Mouse (Mus musculus) heart, embryonic 14.5 days (tissue): ENCODE results near the gene Fntb. TPM values are rescaled to one million over a fixed set of nuclear protein-coding genes. Genes with fewer than 3 reads are reported as not detected.

Source experiments
- ATAC-seq: fragments of 200-750 bp; cut with Nextera tagmentation; 2 replicates; pipeline ENCODE4 v1.8.0; 2017; ENCODE audit warnings: low read depth, moderate TSS enrichment; ENCODE audit not compliant: insufficient number of reproducible peaks, insufficient read depth, low FRiP score
- H3K27ac ChIP-seq, 2 experiments: fragments of 200-500 bp in 1 of 2; fragments of 300-500 bp in 1 of 2; sonication (generic) in 1 of 2; replicated peaks in 1 of 2; 2 replicates each; pipeline ENCODE4 v1.5.1; 2012 to 2014; ENCODE audit warnings: low read depth in 2 of 2, low read length in 2 of 2, control low read depth in 1 of 2, mild to moderate bottlenecking in 1 of 2, mixed read lengths in 1 of 2; ENCODE audit not compliant: control insufficient read depth in 1 of 2, insufficient read depth in 1 of 2
- H3K27me3 ChIP-seq: fragments of 300-500 bp; sonication (generic); 2 replicates; pipeline ENCODE4 v1.6.1; 2014; ENCODE audit warnings: mild to moderate bottlenecking, low read length, control low read depth; ENCODE audit not compliant: control insufficient read depth, insufficient read depth
- H3K36me3 ChIP-seq: fragments of 300-500 bp; sonication (generic); 2 replicates; pipeline ENCODE4 v1.6.1; 2014; ENCODE audit warnings: mild to moderate bottlenecking, control low read depth, low read length, mixed read lengths; ENCODE audit not compliant: control insufficient read depth, insufficient read depth
- H3K4me1 ChIP-seq, 2 experiments: fragments of 200-500 bp in 1 of 2; fragments of 300-500 bp in 1 of 2; sonication (generic) in 1 of 2; 2 replicates each; pipeline ENCODE4 v1.6.1; 2012 to 2014; ENCODE audit warnings: low read length in 2 of 2, control low read depth in 1 of 2, mixed read lengths in 1 of 2; ENCODE audit not compliant: control insufficient read depth in 2 of 2, insufficient read depth in 2 of 2
- H3K4me2 ChIP-seq: fragments of 300-500 bp; sonication (generic); 2 replicates; pipeline ENCODE4 v1.6.1; 2014; ENCODE audit warnings: mild to moderate bottlenecking, low read length
- H3K4me3 ChIP-seq, 2 experiments: fragments of 200-500 bp in 1 of 2; fragments of 300-500 bp in 1 of 2; sonication (generic) in 1 of 2; 2 replicates each; pipeline ENCODE4 v1.5.1; 2012 to 2014; ENCODE audit warnings: low read length in 2 of 2, mild to moderate bottlenecking in 2 of 2, control low read depth in 1 of 2, low read depth in 1 of 2, moderate library complexity in 1 of 2; ENCODE audit not compliant: control insufficient read depth in 1 of 2, insufficient read depth in 1 of 2
- H3K9ac ChIP-seq: fragments of 300-500 bp; sonication (generic); 2 replicates; pipeline ENCODE4 v1.6.1; 2014; ENCODE audit warnings: mild to moderate bottlenecking, low read length
- H3K9me3 ChIP-seq: fragments of 300-500 bp; sonication (generic); 2 replicates; pipeline ENCODE4 v1.6.1; 2016; ENCODE audit warnings: low read length, control low read depth; ENCODE audit not compliant: control insufficient read depth
- WGBS: fragments of 180-500 bp; shearing (Covaris S2); extraction: QIAGEN DNeasy Blood & Tissue Kit; methylation state at CpG from one replicate; pipeline ENCODE4 v1.1.7; 2014; 5-methylcytosine and 5-hydroxymethylcytosine counted together
- polyA plus RNA-seq: library from polyadenylated mRNA; unstranded; fragments of >200 nt; fragmentation: Nextera tagmentation; extraction: Ambion mirVana; gene quantifications from 2 replicates; pipeline ENCODE4 v1.2.1, GENCODE M21; 2014

Fntb gene
- polyA plus RNA-seq, 1 experiment from 2014 or later: 24.5 TPM

- Histone ChIP-seq H3K9ac (no peak overlapping the region), H3K4me2 (no peak overlapping the region), H3K36me3 (no peaks in the 10 kb centered on the region), H3K27ac (no peak overlapping the region), H3K4me3 (no peak overlapping the region), H3K9me3 (no peaks in the 10 kb centered on the region), H3K4me1 (peaks cover 2 to 5% of the 10 kb centered on the region in 2 experiments; a peak in 1 of 4 replicates), H3K27me3 (no peaks in the 10 kb centered on the region)
- no peak for ATAC-seq
- 62% methylated on average over 10 of the region's 10 CpGs for WGBS
Measured at GRCm38 (mm10) chr12:76926338-76926945, 161.1 kb downstream of the Fntb start.

- H3K4me3 ChIP-seq: no peak overlapping the region
Measured at GRCm38 (mm10) chr12:76927012-76927411, 161.6 kb downstream of the Fntb start.

DNA sequence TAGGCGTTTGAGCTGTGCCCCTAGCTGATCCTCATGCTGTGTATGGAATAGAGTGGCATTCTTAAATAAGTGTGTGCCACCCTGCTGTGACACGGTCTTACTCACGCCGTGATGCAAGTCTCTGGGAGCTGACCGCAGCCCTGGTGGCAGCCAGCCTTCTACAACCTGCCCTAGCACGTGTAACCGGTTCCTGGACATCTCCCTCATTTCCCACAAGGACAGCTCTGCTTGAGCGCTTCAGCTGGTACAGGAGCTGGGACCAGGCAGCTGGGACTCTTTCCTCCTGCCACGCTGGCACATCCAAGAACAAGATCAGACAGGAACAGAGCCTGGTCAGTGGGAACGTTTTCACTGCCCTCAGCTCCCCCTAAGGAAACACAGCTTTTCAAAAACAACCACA, 162.2 kb downstream of the Fntb start:
- no peak for ATAC-seq
- H3K9ac ChIP-seq: no peak overlapping the region
- no peak overlapping the region for H3K4me2 ChIP-seq
- H3K4me3 ChIP-seq: no peak overlapping the region
- WGBS: 63% methylated on average over 10 of the region's 10 CpGs
- H3K27me3 ChIP-seq: no peaks in the 10 kb centered on the region
- H3K36me3 ChIP-seq: no peaks in the 10 kb centered on the region
- no peak overlapping the region for H3K27ac ChIP-seq
- no peaks in the 10 kb centered on the region for H3K9me3 ChIP-seq
- peaks cover 2 to 5% of the 10 kb centered on the region in 2 experiments; a peak in 1 of 4 replicates for H3K4me1 ChIP-seq

More at GRCm38 (mm10) chr12:76927012-76927411, 161.6 kb downstream of the Fntb start:
- no peak overlapping the region for H3K9ac ChIP-seq
- H3K4me1 ChIP-seq: peaks cover 2 to 5% of the 10 kb centered on the region in 2 experiments; a peak in 1 of 4 replicates
- H3K4me2 ChIP-seq: no peak overlapping the region
- no peaks in the 10 kb centered on the region for H3K36me3 ChIP-seq
- 66% methylated on average over 3 of the region's 3 CpGs for WGBS
- H3K27me3 ChIP-seq: no peaks in the 10 kb centered on the region
- no peak overlapping the region for H3K27ac ChIP-seq
- ATAC-seq: no peak
- no peaks in the 10 kb centered on the region for H3K9me3 ChIP-seq

DNA sequence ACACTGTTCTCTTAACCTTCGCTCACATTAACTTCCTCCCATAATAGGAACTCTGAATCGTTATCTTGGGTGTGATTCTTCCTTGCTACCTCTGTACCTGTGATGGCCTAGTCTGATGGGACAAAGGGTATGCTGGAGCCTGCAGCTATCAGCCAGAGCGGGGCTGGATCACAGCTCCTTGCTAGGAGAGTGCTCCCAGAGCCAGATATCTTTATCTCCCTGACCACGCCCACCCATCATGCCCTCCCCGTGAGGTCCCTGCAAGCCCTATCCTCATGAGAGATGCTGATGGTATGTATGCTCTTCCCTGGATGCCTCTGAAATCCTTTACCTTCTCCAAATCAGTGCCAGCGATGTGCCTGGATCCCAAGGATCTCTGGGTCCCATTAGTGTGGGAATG, 164.8 kb downstream of the Fntb start:
- Histone ChIP-seq H3K4me2 (no peak overlapping the region), H3K9me3 (no peaks in the 10 kb centered on the region), H3K4me3 (no peak overlapping the region), H3K9ac (no peak overlapping the region), H3K4me1 (peaks cover 2 to 5% of the 10 kb centered on the region in 2 experiments; a peak in 1 of 4 replicates), H3K27me3 (no peaks in the 10 kb centered on the region), H3K27ac (no peak overlapping the region), H3K36me3 (peaks cover 5% of the 10 kb centered on the region; the same call in 1 of the 2 replicates)
- WGBS: 38% methylated on average over 6 of the region's 6 CpGs
- no peak for ATAC-seq

DNA sequence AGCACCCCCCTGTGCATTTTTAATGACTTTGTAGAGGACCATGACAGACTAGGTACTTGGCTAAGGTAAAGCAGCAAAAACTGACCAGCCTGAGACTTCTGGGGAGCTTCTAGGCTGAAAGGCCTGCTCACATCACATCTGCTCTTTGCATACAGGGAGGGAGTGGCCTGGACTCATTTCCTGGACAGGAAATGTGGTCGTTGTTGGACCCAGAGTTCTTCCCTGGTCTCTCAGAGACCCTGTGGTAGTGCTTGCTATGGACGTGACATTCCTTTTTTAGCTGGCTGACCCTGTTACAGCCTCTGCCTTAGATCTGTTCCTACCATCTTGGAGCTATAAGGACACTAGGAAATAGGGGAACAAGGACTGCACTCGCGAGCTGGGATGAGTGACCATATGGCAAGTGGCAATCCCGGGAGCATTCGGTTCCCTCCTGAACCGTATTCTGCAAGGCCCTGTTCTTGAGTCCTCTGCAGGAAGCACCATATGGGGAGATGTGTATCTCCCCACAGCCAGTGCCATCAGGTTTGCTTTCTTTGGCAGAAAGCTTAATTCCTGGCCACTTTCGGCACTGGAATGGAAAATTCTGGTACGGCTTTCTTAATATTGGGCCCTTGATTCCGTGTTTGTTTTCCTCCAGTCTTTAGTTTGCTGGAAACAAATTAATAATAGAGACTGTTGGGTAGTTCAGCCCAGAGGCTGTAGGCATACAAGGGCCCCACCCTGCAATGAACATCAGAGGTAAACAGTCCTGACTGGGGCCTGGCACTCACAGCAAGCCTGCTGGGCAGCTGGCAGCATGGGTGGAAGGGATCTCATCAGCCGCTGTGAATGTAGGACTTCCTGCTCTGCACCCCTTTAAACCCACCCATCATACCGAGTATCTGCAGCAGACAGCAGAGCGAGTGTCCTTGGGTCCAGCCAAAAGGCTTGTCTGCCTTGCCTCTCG, 166.6 kb downstream of the Fntb start:
- Histone ChIP-seq H3K4me3 (no peak overlapping the region), H3K27me3 (no peaks in the 10 kb centered on the region), H3K27ac (peak overlapping the region in 1 of 2 experiments; percentile 27; a peak in 1 of 4 replicates), H3K9me3 (no peaks in the 10 kb centered on the region), H3K36me3 (peaks cover 23% of the 10 kb centered on the region), H3K4me2 (no peak overlapping the region), H3K9ac (no peak overlapping the region), H3K4me1 (no peaks in the 10 kb centered on the region)
- WGBS: 61% methylated on average over 14 of the region's 14 CpGs
- no peak for ATAC-seq

DNA sequence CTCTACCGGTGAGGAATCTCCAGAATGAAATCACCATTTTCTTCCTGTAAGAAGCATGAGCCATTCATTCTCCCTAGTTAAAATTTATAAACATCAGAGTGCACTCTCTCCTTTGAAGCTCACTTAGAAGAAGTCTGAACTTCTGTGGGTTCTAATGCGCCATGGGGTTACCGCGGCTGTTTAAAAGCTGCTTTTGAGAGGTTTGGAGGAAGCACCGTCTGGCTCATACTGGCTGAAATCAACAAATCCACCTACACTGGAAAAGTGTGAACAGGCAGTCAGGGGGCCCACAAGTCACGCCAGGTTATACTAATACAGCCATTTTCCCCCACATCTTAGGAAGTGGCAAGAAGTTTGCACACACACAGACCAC, 167.3 kb downstream of the Fntb start:
- H3K9me3 ChIP-seq: no peaks in the 10 kb centered on the region
- H3K27me3 ChIP-seq: no peaks in the 10 kb centered on the region
- no peak overlapping the region for H3K4me3 ChIP-seq
- no peak overlapping the region for H3K27ac ChIP-seq
- no peak overlapping the region for H3K9ac ChIP-seq
- no peak overlapping the region for H3K4me2 ChIP-seq
- peaks cover 30% of the 10 kb centered on the region for H3K36me3 ChIP-seq
- 70% methylated on average over 6 of the region's 6 CpGs for WGBS
- H3K4me1 ChIP-seq: no peaks in the 10 kb centered on the region
- ATAC-seq: no peak

- H3K36me3 ChIP-seq: peaks cover 48% of the 10 kb centered on the region
- no peaks in the 10 kb centered on the region for H3K9me3 ChIP-seq
- no peak overlapping the region for H3K4me2 ChIP-seq
- ATAC-seq: no peak
- no peaks in the 10 kb centered on the region for H3K27me3 ChIP-seq
- H3K4me3 ChIP-seq: no peak overlapping the region
- 92% methylated on average over 3 of the region's 3 CpGs for WGBS
- H3K27ac ChIP-seq: no peak overlapping the region
- H3K4me1 ChIP-seq: no peaks in the 10 kb centered on the region
- no peak overlapping the region for H3K9ac ChIP-seq
Measured at GRCm38 (mm10) chr12:76934438-76934837, 169.0 kb downstream of the Fntb start.
